Mouse (Mus musculus) liver, embryonic 11.5 days (tissue): ENCODE data around the gene Ago3. TPM values are rescaled to one million over a fixed set of nuclear protein-coding genes. Genes with fewer than 3 reads are reported as not detected.

Experiments used
- ATAC-seq: fragments of 200-750 bp; cut with Nextera tagmentation; replicated peaks from 2 replicates; pipeline ENCODE4 v1.8.0; 2017; ENCODE audit warnings: moderate number of reproducible peaks, mild to moderate bottlenecking, moderate TSS enrichment, moderate library complexity; ENCODE audit not compliant: low FRiP score
- DNase-seq: peaks from one replicate; pipeline ENCODE4 v3.0.0-alpha.2; 2017; ENCODE audit warnings: low spot score
- H3K27ac ChIP-seq: fragments of 300-500 bp; sonication (generic); 2 replicates; pipeline ENCODE4 v1.5.1; 2014; ENCODE audit warnings: mild to moderate bottlenecking, low read depth, low read length, control low read depth
- H3K27me3 ChIP-seq: fragments of 300-500 bp; sonication (generic); replicated peaks from 2 replicates; pipeline ENCODE4 v1.6.1; 2014; ENCODE audit warnings: low read length, mixed read lengths; ENCODE audit not compliant: control insufficient read depth, insufficient read depth
- H3K36me3 ChIP-seq: fragments of 300-500 bp; sonication (generic); 2 replicates; pipeline ENCODE4 v1.6.1; 2014; ENCODE audit warnings: mild to moderate bottlenecking, low read length, moderate library complexity, mixed read lengths; ENCODE audit not compliant: control insufficient read depth, insufficient read depth
- H3K4me1 ChIP-seq: fragments of 300-500 bp; sonication (generic); replicated peaks from 2 replicates; pipeline ENCODE4 v1.6.1; 2014; ENCODE audit warnings: low read length, mixed read lengths; ENCODE audit not compliant: control insufficient read depth, insufficient read depth
- H3K4me2 ChIP-seq: fragments of 300-500 bp; sonication (generic); 2 replicates; pipeline ENCODE4 v1.6.1; 2014; ENCODE audit warnings: mild to moderate bottlenecking, control low read depth, moderate library complexity
- H3K4me3 ChIP-seq: fragments of 300-500 bp; sonication (generic); 2 replicates; pipeline ENCODE4 v1.5.1; 2014; ENCODE audit warnings: low read depth, low read length, control low read depth
- H3K9ac ChIP-seq: fragments of 300-500 bp; sonication (generic); 2 replicates; pipeline ENCODE4 v1.6.1; 2014; ENCODE audit warnings: low read depth, low read length, control low read depth
- H3K9me3 ChIP-seq: fragments of 300-500 bp; sonication (generic); 2 replicates; pipeline ENCODE4 v1.6.1; 2016; ENCODE audit warnings: low read length, inconsistent platforms, mixed read lengths; ENCODE audit not compliant: control insufficient read depth
- WGBS: fragments of 180-500 bp; shearing (Covaris S2); extraction: QIAGEN DNeasy Blood & Tissue Kit; methylation state at CpG from one replicate; pipeline ENCODE4 v1.1.7; 2014; 5-methylcytosine and 5-hydroxymethylcytosine counted together
- polyA plus RNA-seq: library from polyadenylated mRNA; unstranded; fragments of >200 nt; fragmentation: Nextera tagmentation; extraction: Ambion mirVana; gene quantifications from 2 replicates; pipeline ENCODE4 v1.2.1, GENCODE M21; 2014

Gene Ago3
- polyA plus RNA-seq, 1 experiment from 2014 or later = 15.2 TPM

GRCm38 (mm10) chr4:126434094-126434493, 4.7 kb upstream of the Ago3 start:
- Histone ChIP-seq H3K9ac (no peak overlapping the region), H3K9me3 (no peaks in the 10 kb centered on the region), H3K4me1 (peaks cover 2% of the 10 kb centered on the region; the same call in 1 of the 2 replicates), H3K27me3 (no peaks in the 10 kb centered on the region), H3K36me3 (peaks cover 2% of the 10 kb centered on the region; the same call in 1 of the 2 replicates), H3K4me3 (no peak overlapping the region), H3K27ac (no peak overlapping the region), H3K4me2 (no peak overlapping the region)
- 91% methylated on average over 2 of the region's 2 CpGs for WGBS
- ATAC-seq = no peak
- DNase-seq = no peak

GRCm38 (mm10) chr4:126433175-126433574, 3.8 kb upstream of the Ago3 start:
- no peak overlapping the region for H3K27ac ChIP-seq
- no peak overlapping the region for H3K9ac ChIP-seq
- H3K36me3 ChIP-seq = no peaks in the 10 kb centered on the region
- H3K27me3 ChIP-seq = no peaks in the 10 kb centered on the region
- H3K9me3 ChIP-seq = no peaks in the 10 kb centered on the region
- DNase-seq (no peak), ATAC-seq (no peak)
- WGBS = 82% methylated on average over 4 of the region's 4 CpGs
- no peak overlapping the region for H3K4me3 ChIP-seq
- peaks cover 5% of the 10 kb centered on the region; the same call in 1 of the 2 replicates for H3K4me1 ChIP-seq
- H3K4me2 ChIP-seq = no peak overlapping the region

GRCm38 (mm10) chr4:126431746-126432145, 2.4 kb upstream of the Ago3 start:
- Histone ChIP-seq H3K4me1 (peaks cover 7% of the 10 kb centered on the region; the same call in 1 of the 2 replicates), H3K27ac (no peak overlapping the region), H3K9ac (no peak overlapping the region), H3K9me3 (no peaks in the 10 kb centered on the region), H3K27me3 (no peaks in the 10 kb centered on the region), H3K4me3 (no peak overlapping the region), H3K36me3 (no peaks in the 10 kb centered on the region), H3K4me2 (no peak overlapping the region)
- no peak for DNase-seq
- WGBS = 84% methylated on average over 4 of the region's 4 CpGs
- ATAC-seq = no peak

- no peaks in the 10 kb centered on the region for H3K9me3 ChIP-seq
- DNase-seq = peak; percentile 37
- peak overlapping the region; percentile 91 for H3K9ac ChIP-seq
- ATAC-seq = no peak
- WGBS = 2% methylated on average over 24 of the region's 24 CpGs
- H3K4me3 ChIP-seq = peak overlapping the region; percentile 90
- peak overlapping the region; percentile 96 for H3K4me2 ChIP-seq
- peaks cover 7% of the 10 kb centered on the region; the same call in 1 of the 2 replicates for H3K4me1 ChIP-seq
- no peaks in the 10 kb centered on the region for H3K36me3 ChIP-seq
- H3K27ac ChIP-seq = peak overlapping the region; percentile 78
- H3K27me3 ChIP-seq = no peaks in the 10 kb centered on the region
Observed at GRCm38 (mm10) chr4:126428682-126429346, 542 bp downstream of the Ago3 start.

GRCm38 (mm10) chr4:126423866-126424265, 5.5 kb downstream of the Ago3 start:
- Histone ChIP-seq H3K4me3 (no peak overlapping the region), H3K9me3 (no peaks in the 10 kb centered on the region), H3K4me2 (no peak overlapping the region), H3K4me1 (peaks cover 5% of the 10 kb centered on the region; the same call in 1 of the 2 replicates), H3K36me3 (no peaks in the 10 kb centered on the region), H3K27ac (no peak overlapping the region), H3K27me3 (no peaks in the 10 kb centered on the region), H3K9ac (no peak overlapping the region)
- ATAC-seq (no peak), DNase-seq (no peak)
- 88% methylated on average over 2 of the region's 2 CpGs for WGBS

GRCm38 (mm10) chr4:126415707-126416106, 13.6 kb downstream of the Ago3 start:
- H3K36me3 ChIP-seq = no peaks in the 10 kb centered on the region
- ATAC-seq (no peak), DNase-seq (no peak)
- H3K4me1 ChIP-seq = no peaks in the 10 kb centered on the region
- H3K4me3 ChIP-seq = no peak overlapping the region
- no peak overlapping the region for H3K4me2 ChIP-seq
- H3K27ac ChIP-seq = no peak overlapping the region
- H3K27me3 ChIP-seq = no peaks in the 10 kb centered on the region
- H3K9me3 ChIP-seq = no peaks in the 10 kb centered on the region
- no peak overlapping the region for H3K9ac ChIP-seq

- 87% methylated on average over 3 of the region's 3 CpGs for WGBS
- Histone ChIP-seq H3K4me2 (no peak overlapping the region), H3K27me3 (no peaks in the 10 kb centered on the region), H3K4me1 (no peaks in the 10 kb centered on the region), H3K9me3 (no peaks in the 10 kb centered on the region), H3K4me3 (no peak overlapping the region), H3K9ac (no peak overlapping the region), H3K27ac (no peak overlapping the region), H3K36me3 (no peaks in the 10 kb centered on the region)
- no peak for ATAC-seq
- DNase-seq = no peak
Observed at GRCm38 (mm10) chr4:126412526-126412925, 16.8 kb downstream of the Ago3 start.

GRCm38 (mm10) chr4:126371497-126371896, 57.9 kb downstream of the Ago3 start:
- WGBS = 86% methylated on average over 9 of the region's 9 CpGs
- Histone ChIP-seq H3K9me3 (no peaks in the 10 kb centered on the region), H3K27ac (no peak overlapping the region), H3K36me3 (peaks cover 6% of the 10 kb centered on the region; the same call in 1 of the 2 replicates), H3K4me2 (no peak overlapping the region), H3K27me3 (no peaks in the 10 kb centered on the region), H3K4me3 (no peak overlapping the region), H3K4me1 (no peaks in the 10 kb centered on the region), H3K9ac (no peak overlapping the region)
- DNase-seq = no peak
- ATAC-seq = no peak

- Histone ChIP-seq H3K9ac (no peak overlapping the region), H3K27me3 (no peaks in the 10 kb centered on the region), H3K9me3 (no peaks in the 10 kb centered on the region), H3K4me2 (no peak overlapping the region), H3K36me3 (peaks cover 16% of the 10 kb centered on the region; the same call in 1 of the 2 replicates), H3K4me3 (no peak overlapping the region), H3K4me1 (no peaks in the 10 kb centered on the region), H3K27ac (no peak overlapping the region)
- ATAC-seq (no peak), DNase-seq (no peak)
- 93% methylated on average over 1 of the region's 1 CpGs for WGBS
Observed at GRCm38 (mm10) chr4:126360069-126360468, 69.3 kb downstream of the Ago3 start.
